Mouse (Mus musculus) megakaryocyte, embryonic 14.5 days (primary cell): ENCODE data around the gene Sufu.

Experiments
- FLI1 ChIP-seq: IDR thresholded peaks from 2 replicates; pipeline ENCODE4 v1.6.1; 2012; ENCODE audit warnings: low read length, inconsistent platforms, mixed read lengths
- GATA1 ChIP-seq: IDR thresholded peaks from 3 replicates; pipeline ENCODE4 v1.6.1; 2012; ENCODE audit warnings: mixed read lengths, low read length, inconsistent platforms, borderline replicate concordance

DNA sequence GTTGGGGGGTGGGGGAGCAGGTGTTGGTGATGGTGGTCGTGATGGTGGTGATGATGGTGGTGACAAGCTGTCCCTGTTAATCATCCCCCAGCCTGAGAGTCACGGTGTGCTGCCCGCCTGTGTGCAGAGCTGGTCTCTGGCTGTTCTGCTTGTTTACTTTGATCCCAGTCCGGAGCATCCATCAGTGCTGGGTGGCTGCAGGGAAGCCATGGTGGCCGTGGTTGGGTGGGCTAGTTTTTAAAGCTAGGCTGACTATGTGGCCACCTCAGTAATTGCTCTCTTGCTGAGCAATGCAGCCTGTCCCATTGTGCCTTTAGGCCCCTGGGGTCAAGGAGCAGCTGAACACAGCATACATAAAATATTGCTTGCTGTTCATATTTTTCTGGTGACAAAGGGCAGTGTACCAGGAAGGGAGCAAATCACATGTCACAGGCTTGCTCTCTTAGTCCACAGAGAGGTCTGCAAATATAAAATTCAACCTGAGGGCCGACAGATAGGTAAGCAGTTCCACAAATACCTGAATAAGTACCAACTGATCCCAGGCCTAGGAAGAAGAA, 137.9 kb downstream of the Sufu start:
- TF ChIP-seq GATA1 (no peak), FLI1 (no peak)
